Mouse (Mus musculus): Measurements from ENCODE around the gene Ptpn1. TPM values are rescaled to one million over a fixed set of nuclear protein-coding genes. Genes with fewer than 3 reads are reported as not detected.

Ptpn1 gene
- total and polyA plus RNA-seq, 3 experiments: 69.8 to 131 (median 77.6) TPM

GRCm38 (mm10) chr2:168025174-168025573 lies 93.3 kb downstream of the Ptpn1 start:
- dilution Hi-C loops (cut with MboI; ENCODE audit: extremely low pct_ligation_motif_present, extremely low pct_unique_long_range_greater_than_20kb, low sequenced_read_pairs): no loop called here
- H3K4me2 ChIP-seq (ENCODE audit: insufficient read depth, low read depth, poor library complexity, severe bottlenecking): no peak overlapping the region
- peaks cover 28% of the 10 kb centered on the region for H3K9me3 ChIP-seq (replicated peaks; ENCODE audit: low read length)
- no peak overlapping the region for H3K27ac ChIP-seq (ENCODE audit: insufficient read depth, low read depth)
- no peaks in the 10 kb centered on the region for H3K79me2 ChIP-seq (replicated peaks; ENCODE audit: control insufficient read depth, extremely low read depth, insufficient read depth, poor library complexity, severe bottlenecking)
- peaks cover 0 to 10% of the 10 kb centered on the region in 2 experiments; a peak in 2 of 4 replicates for H3K4me1 ChIP-seq (ENCODE audit: control insufficient read depth in 1 of 2, insufficient read depth in 2 of 2)
- TF ChIP-seq CHD1 (IDR thresholded peaks at IDR 0.05; ENCODE audit: low read depth, low read length): no peak
- no peak for TF ChIP-seq SMC3 (IDR thresholded peaks at IDR 0.05; ENCODE audit: low read depth, low read length)
- no peak for TF ChIP-seq IRF4 (IDR thresholded peaks at IDR 0.05; ENCODE audit: low read depth, low read length)
- no peak for TF ChIP-seq TCF12 (IDR thresholded peaks at IDR 0.05; ENCODE audit: low read depth, low read length)
- TF ChIP-seq TBP (conservative IDR thresholded peaks at IDR 0.05; ENCODE audit: low read depth, low read length): no peak
- no peak for TF ChIP-seq POLR2A (IDR thresholded peaks at IDR 0.05; ENCODE audit: low read depth, low read length)
- no peak for TF ChIP-seq SIN3A (IDR thresholded peaks at IDR 0.05; ENCODE audit: low read length)
- TF ChIP-seq ZNF384 (IDR thresholded peaks at IDR 0.05; ENCODE audit: low read depth, low read length): no peak
- TF ChIP-seq MXI1 (IDR thresholded peaks at IDR 0.05; ENCODE audit: low read depth, low read length): no peak
- no peak for TF ChIP-seq E2F4 (IDR thresholded peaks at IDR 0.05; ENCODE audit: insufficient replicate concordance, low read depth, low read length)
- TF ChIP-seq BHLHE40 (IDR thresholded peaks at IDR 0.05; ENCODE audit: low read depth, low read length): no peak
- TF ChIP-seq GABPA (IDR thresholded peaks at IDR 0.05; ENCODE audit: insufficient replicate concordance, low read depth, low read length): no peak
- H3K36me3 ChIP-seq (replicated peaks in 1 of 2; ENCODE audit: control insufficient read depth in 1 of 2, insufficient read depth in 1 of 2, low read length in 1 of 2): no peaks in the 10 kb centered on the region
- no peak for DNase-seq (ENCODE audit: extremely low read depth)
- in situ Hi-C loops (cut with MboI; ENCODE audit: low pct_ligation_motif_present, low pct_unique_long_range_greater_than_20kb, low sequenced_read_pairs): no loop called here
- no peak overlapping the region for H3K9ac ChIP-seq (ENCODE audit: insufficient read depth, low read depth)
- no peak overlapping the region for H3K4me3 ChIP-seq (replicated peaks in 1 of 3; ENCODE audit: low read depth in 2 of 3, low read length in 2 of 3, poor library complexity in 1 of 3)
- peaks cover 78% of the 10 kb centered on the region for H3K27me3 ChIP-seq (replicated peaks)

GRCm38 (mm10) chr2:168025882-168026281 lies 94.0 kb downstream of the Ptpn1 start:
- H3K9ac ChIP-seq (ENCODE audit: insufficient read depth, low read depth): no peak overlapping the region
- H3K9me3 ChIP-seq (replicated peaks; ENCODE audit: low read length): peaks cover 28% of the 10 kb centered on the region
- no peaks in the 10 kb centered on the region for H3K36me3 ChIP-seq (replicated peaks in 1 of 2; ENCODE audit: control insufficient read depth in 1 of 2, insufficient read depth in 1 of 2, low read length in 1 of 2)
- no peak overlapping the region for H3K4me3 ChIP-seq (replicated peaks in 1 of 3; ENCODE audit: low read depth in 2 of 3, low read length in 2 of 3, poor library complexity in 1 of 3)
- no peak overlapping the region for H3K27ac ChIP-seq (ENCODE audit: insufficient read depth, low read depth)
- no peak for DNase-seq (ENCODE audit: extremely low read depth)
- peaks cover 79% of the 10 kb centered on the region for H3K27me3 ChIP-seq (replicated peaks)
- TF ChIP-seq TCF12 (IDR thresholded peaks at IDR 0.05; ENCODE audit: low read depth, low read length) (no peak), ZNF384 (IDR thresholded peaks at IDR 0.05; ENCODE audit: low read depth, low read length) (no peak), TBP (conservative IDR thresholded peaks at IDR 0.05; ENCODE audit: low read depth, low read length) (no peak), RAD21 (IDR thresholded peaks at IDR 0.05; ENCODE audit: low read depth, low read length) (no peak; the same call in 1 of the 2 replicates), CTCF (conservative IDR thresholded peaks at IDR 0.05 in 1 of 2, IDR thresholded peaks at IDR 0.05 in 1 of 2; ENCODE audit: low read depth in 2 of 2, low read length in 2 of 2) (peak; percentile 32 to 33; a peak in 3 of 4 replicates), SIN3A (IDR thresholded peaks at IDR 0.05; ENCODE audit: low read length) (no peak), CHD1 (IDR thresholded peaks at IDR 0.05; ENCODE audit: low read depth, low read length) (no peak), GABPA (IDR thresholded peaks at IDR 0.05; ENCODE audit: insufficient replicate concordance, low read depth, low read length) (no peak), KAT2A (IDR thresholded peaks at IDR 0.05; ENCODE audit: insufficient replicate concordance, low read length) (no peak), IRF4 (IDR thresholded peaks at IDR 0.05; ENCODE audit: low read depth, low read length) (no peak), BHLHE40 (IDR thresholded peaks at IDR 0.05; ENCODE audit: low read depth, low read length) (no peak), SMC3 (IDR thresholded peaks at IDR 0.05; ENCODE audit: low read depth, low read length) (0 out of 2 replicates have a peak, but pooled peaks have one; percentile 4)
- dilution Hi-C loops (cut with MboI; ENCODE audit: extremely low pct_ligation_motif_present, extremely low pct_unique_long_range_greater_than_20kb, low sequenced_read_pairs) (no loop called here), in situ Hi-C loops (cut with MboI; ENCODE audit: low pct_ligation_motif_present, low pct_unique_long_range_greater_than_20kb, low sequenced_read_pairs) (no loop called here)
- no peaks in the 10 kb centered on the region for H3K79me2 ChIP-seq (replicated peaks; ENCODE audit: control insufficient read depth, extremely low read depth, insufficient read depth, poor library complexity, severe bottlenecking)
- peaks cover 0 to 11% of the 10 kb centered on the region in 2 experiments; a peak in 2 of 4 replicates for H3K4me1 ChIP-seq (ENCODE audit: control insufficient read depth in 1 of 2, insufficient read depth in 2 of 2)
- H3K4me2 ChIP-seq (ENCODE audit: insufficient read depth, low read depth, poor library complexity, severe bottlenecking): no peak overlapping the region

Data from CH12.LX (cell line).